Mouse (Mus musculus) heart, postnatal 0 days (tissue): ENCODE measurements around the gene Pde4b. TPM values are rescaled to one million over a fixed set of nuclear protein-coding genes. Genes with fewer than 3 reads are reported as not detected.

Experiments
- ATAC-seq: fragments of 200-750 bp; cut with Nextera tagmentation; 2 replicates; pipeline ENCODE4 v1.8.0; 2017; ENCODE audit warnings: low read depth, moderate number of reproducible peaks, moderate library complexity; ENCODE audit not compliant: insufficient read depth
- DNase-seq: peaks from one replicate; pipeline ENCODE4 v3.0.0-alpha.2; 2016; ENCODE audit warnings: low spot score
- H3K27ac ChIP-seq: fragments of 300-500 bp; sonication (generic); 2 replicates; pipeline ENCODE4 v1.5.1; 2014; ENCODE audit warnings: low read depth, mild to moderate bottlenecking
- H3K27me3 ChIP-seq: fragments of 300-500 bp; sonication (generic); 2 replicates; pipeline ENCODE4 v1.6.1; 2014; ENCODE audit warnings: low read length, mixed read lengths; ENCODE audit not compliant: control insufficient read depth, insufficient read depth
- H3K36me3 ChIP-seq: fragments of 300-500 bp; sonication (generic); replicated peaks from 2 replicates; pipeline ENCODE4 v1.6.1; 2014; ENCODE audit warnings: low read length, mixed read lengths; ENCODE audit not compliant: control insufficient read depth, insufficient read depth
- H3K4me1 ChIP-seq: fragments of 300-500 bp; sonication (generic); 2 replicates; pipeline ENCODE4 v1.6.1; 2014; ENCODE audit warnings: antibody characterized with exemption; ENCODE audit not compliant: control insufficient read depth, insufficient read depth
- H3K4me2 ChIP-seq: fragments of 300-500 bp; sonication (generic); 2 replicates; pipeline ENCODE4 v1.6.1; 2014; ENCODE audit warnings: low read depth, mild to moderate bottlenecking, low read length, moderate library complexity
- H3K4me3 ChIP-seq: fragments of 300-500 bp; sonication (generic); 2 replicates; pipeline ENCODE4 v1.5.1; 2014; ENCODE audit warnings: low read depth, low read length
- H3K9ac ChIP-seq: fragments of 300-500 bp; sonication (generic); replicated peaks from 2 replicates; pipeline ENCODE4 v1.6.1; 2014; ENCODE audit warnings: low read depth, low read length, mixed read lengths
- H3K9me3 ChIP-seq: fragments of 300-500 bp; sonication (generic); replicated peaks from 2 replicates; pipeline ENCODE4 v1.6.1; 2016; ENCODE audit warnings: low read length; ENCODE audit not compliant: control insufficient read depth
- CTCF ChIP-seq: IDR thresholded peaks from 2 replicates; pipeline ENCODE4 v1.5.1; 2016; ENCODE audit warnings: antibody characterized with exemption, control low read depth, low read depth
- EP300 ChIP-seq: IDR thresholded peaks from 2 replicates; pipeline ENCODE4 v1.6.1; 2016; ENCODE audit warnings: antibody characterized with exemption, low read depth
- WGBS: fragments of 180-500 bp; shearing (Covaris S2); extraction: QIAGEN DNeasy Blood & Tissue Kit; methylation state at CpG from one replicate; pipeline ENCODE4 v1.1.7; 2014; 5-methylcytosine and 5-hydroxymethylcytosine counted together
- polyA plus RNA-seq: library from polyadenylated mRNA; unstranded; fragments of >200 nt; fragmentation: Nextera tagmentation; extraction: Ambion mirVana; gene quantifications from 2 replicates; pipeline ENCODE4 v1.2.1, GENCODE M21; 2015
- total RNA-seq: library from RNA; depleted of rRNA; stranded (reverse); fragments of >200 nt; gene quantifications from 2 replicates; pipeline ENCODE4 v1.2.3, GENCODE M21; 2014; ENCODE audit warnings: low replicate concordance

Gene Pde4b
- total and polyA plus RNA-seq, 2 experiments from 2014 or later = 30.8 to 50.1 TPM

- ATAC-seq (no peak), DNase-seq (no peak)
- 82% methylated on average over 2 of the region's 2 CpGs for WGBS
- TF ChIP-seq EP300 = no peak
- no peak for TF ChIP-seq CTCF
- no peak overlapping the region for H3K4me2 ChIP-seq
- no peak overlapping the region for H3K4me3 ChIP-seq
- H3K36me3 ChIP-seq = peaks cover 50% of the 10 kb centered on the region
- H3K4me1 ChIP-seq = peaks cover 6% of the 10 kb centered on the region
- 0 out of 2 replicates have a peak overlapping the region, but pooled peaks have one; percentile 3 for H3K27ac ChIP-seq
- H3K27me3 ChIP-seq = no peaks in the 10 kb centered on the region
- H3K9ac ChIP-seq = 0 out of 2 replicates have a peak overlapping the region, but pooled peaks have one; percentile 6
- H3K9me3 ChIP-seq = no peaks in the 10 kb centered on the region
Measured at GRCm38 (mm10) chr4:102592541-102592940, 505.2 kb downstream of the Pde4b start.

- peaks cover 60% of the 10 kb centered on the region for H3K36me3 ChIP-seq
- DNase-seq = no peak
- H3K4me1 ChIP-seq = no peaks in the 10 kb centered on the region; the same call in 1 of the 2 replicates
- no peaks in the 10 kb centered on the region for H3K9me3 ChIP-seq
- 65% methylated on average over 4 of the region's 4 CpGs for WGBS
- H3K27ac ChIP-seq = no peak overlapping the region
- H3K9ac ChIP-seq = no peak overlapping the region
- TF ChIP-seq EP300 = no peak
- TF ChIP-seq CTCF = no peak
- no peaks in the 10 kb centered on the region for H3K27me3 ChIP-seq
- no peak overlapping the region for H3K4me2 ChIP-seq
- H3K4me3 ChIP-seq = no peak overlapping the region
- ATAC-seq = no peak
Measured at GRCm38 (mm10) chr4:102593631-102594030, 506.3 kb downstream of the Pde4b start.

GRCm38 (mm10) chr4:102594506-102594905 lies 507.2 kb downstream of the Pde4b start:
- no peak for ATAC-seq
- Histone ChIP-seq H3K9ac (no peak overlapping the region), H3K27me3 (no peaks in the 10 kb centered on the region), H3K36me3 (peaks cover 68% of the 10 kb centered on the region), H3K9me3 (no peaks in the 10 kb centered on the region), H3K4me2 (no peak overlapping the region), H3K4me3 (no peak overlapping the region), H3K4me1 (no peaks in the 10 kb centered on the region), H3K27ac (no peak overlapping the region)
- TF ChIP-seq CTCF = no peak
- no peak for TF ChIP-seq EP300
- DNase-seq = no peak
- WGBS = 80% methylated on average over 3 of the region's 3 CpGs

GRCm38 (mm10) chr4:102603968-102604367 lies 516.6 kb downstream of the Pde4b start:
- no peak overlapping the region for H3K4me2 ChIP-seq
- 0 out of 2 replicates have a peak overlapping the region, but pooled peaks have one; percentile 0 for H3K27ac ChIP-seq
- DNase-seq (no peak), ATAC-seq (no peak)
- TF ChIP-seq EP300 (no peak), CTCF (no peak)
- no peak overlapping the region for H3K4me3 ChIP-seq
- no peaks in the 10 kb centered on the region for H3K27me3 ChIP-seq
- no peaks in the 10 kb centered on the region for H3K4me1 ChIP-seq
- peaks cover 68% of the 10 kb centered on the region for H3K36me3 ChIP-seq
- no peak overlapping the region for H3K9ac ChIP-seq
- no peaks in the 10 kb centered on the region for H3K9me3 ChIP-seq
- whole genome bisulfite sequencing = 46% methylated on average over 3 of the region's 3 CpGs

GRCm38 (mm10) chr4:102605231-102605630 lies 517.9 kb downstream of the Pde4b start:
- no peak for TF ChIP-seq CTCF
- TF ChIP-seq EP300 = no peak
- DNase-seq = no peak
- no peak for ATAC-seq
- Histone ChIP-seq H3K4me3 (no peak overlapping the region), H3K27me3 (no peaks in the 10 kb centered on the region), H3K36me3 (peaks cover 55% of the 10 kb centered on the region), H3K9ac (no peak overlapping the region), H3K27ac (no peak overlapping the region), H3K4me2 (no peak overlapping the region), H3K9me3 (no peaks in the 10 kb centered on the region), H3K4me1 (no peaks in the 10 kb centered on the region)
- WGBS = 93% methylated on average over 8 of the region's 8 CpGs

- no peak for DNase-seq
- H3K36me3 ChIP-seq = peaks cover 55% of the 10 kb centered on the region
- no peak overlapping the region for H3K9ac ChIP-seq
Measured at GRCm38 (mm10) chr4:102605722-102606341, 518.5 kb downstream of the Pde4b start.

More at GRCm38 (mm10) chr4:102605722-102606341, 518.5 kb downstream of the Pde4b start:
- Histone ChIP-seq H3K27ac (no peak overlapping the region), H3K4me3 (no peak overlapping the region), H3K4me1 (no peaks in the 10 kb centered on the region), H3K27me3 (no peaks in the 10 kb centered on the region), H3K4me2 (no peak overlapping the region), H3K9me3 (no peaks in the 10 kb centered on the region)
- no peak for ATAC-seq
- 91% methylated on average over 4 of the region's 4 CpGs for WGBS
- TF ChIP-seq EP300 (no peak), CTCF (no peak)
